8 mouse cellular contexts compared by ENCODE assay signal in the genomic region with DNA sequence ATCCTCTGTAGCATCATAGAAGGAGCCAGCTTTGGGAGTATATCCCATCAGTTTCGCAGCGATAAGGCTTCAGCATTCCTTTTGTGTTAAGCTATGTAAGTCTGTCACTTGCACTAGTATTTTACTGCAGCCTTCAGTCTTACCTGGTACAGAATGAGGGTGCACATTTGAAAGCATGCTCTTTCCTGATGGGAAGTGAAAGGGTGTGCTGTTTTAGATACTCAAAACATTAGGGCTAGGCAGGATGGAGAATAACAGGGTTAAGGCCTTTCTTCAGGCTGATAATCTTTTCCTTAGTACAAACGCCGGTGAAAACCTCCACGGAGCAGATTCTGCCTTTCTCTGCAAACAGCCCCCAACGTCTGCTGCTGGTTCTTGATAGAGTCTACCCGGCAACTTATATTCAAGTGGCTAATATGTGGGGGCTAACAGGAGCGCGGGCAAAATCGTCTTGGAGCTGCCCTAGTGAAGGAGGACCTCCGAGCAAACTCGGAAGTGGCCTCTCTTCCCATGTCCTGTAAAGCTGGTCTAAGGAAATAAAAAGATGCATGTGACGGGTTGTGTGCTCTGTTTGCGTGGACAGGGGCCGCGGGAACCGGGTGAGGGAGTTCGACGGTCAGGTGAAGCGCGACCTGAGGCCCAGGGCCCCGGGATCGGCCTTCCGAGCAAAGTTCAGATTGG. TPM values are rescaled to one million over a fixed set of nuclear protein-coding genes. Genes with fewer than 3 reads are reported as not detected.
DNase-seq lines count a peak whose midpoint lies in the region; ATAC-seq and TF ChIP-seq lines count a peak whose summit lies in the region.

No protein-coding gene starts in this region.

- no peaks in the 10 kb centered on the region for H3K9me3 ChIP-seq in lung, embryonic 14.5 days (ENCODE audit: low read depth, low read length)
- H3K9me3 ChIP-seq in hindbrain, embryonic 13.5 days = no peaks in the 10 kb centered on the region
- no peaks in the 10 kb centered on the region for H3K9me3 ChIP-seq in midbrain, embryonic 14.5 days (ENCODE audit: control insufficient read depth, low read length)

- no peak for TF ChIP-seq CTCF in lung, embryonic 14.5 days (IDR thresholded peaks at IDR 0.05; ENCODE audit: low read depth)

- peaks cover 13% of the 10 kb centered on the region for H3K36me3 ChIP-seq in lung, embryonic 14.5 days (ENCODE audit: insufficient read depth)
- peaks cover 15% of the 10 kb centered on the region for H3K36me3 ChIP-seq in hindbrain, embryonic 13.5 days
- H3K36me3 ChIP-seq in midbrain, embryonic 14.5 days (ENCODE audit: control insufficient read depth, insufficient read depth, low read length) = peaks cover 14% of the 10 kb centered on the region

- 8% methylated on average over 24 of the region's 24 CpGs for WGBS in lung, embryonic 14.5 days
- 11% methylated on average over 24 of the region's 24 CpGs for WGBS in hindbrain, embryonic 13.5 days
- WGBS in midbrain, embryonic 14.5 days = 9% methylated on average over 24 of the region's 24 CpGs

- no peaks in the 10 kb centered on the region for H3K27me3 ChIP-seq in lung, embryonic 14.5 days (ENCODE audit: insufficient read depth, low read length)
- H3K27me3 ChIP-seq in hindbrain, embryonic 13.5 days = peaks cover 5% of the 10 kb centered on the region; the same call in 1 of the 2 replicates
- H3K27me3 ChIP-seq in midbrain, embryonic 14.5 days (ENCODE audit: control insufficient read depth, insufficient read depth, low read length) = no peaks in the 10 kb centered on the region

- peak overlapping the region; percentile 72 for H3K9ac ChIP-seq in lung, embryonic 14.5 days
- H3K9ac ChIP-seq in hindbrain, embryonic 13.5 days = peak overlapping the region; percentile 83
- peak overlapping the region; percentile 55 for H3K9ac ChIP-seq in midbrain, embryonic 14.5 days (replicated peaks; ENCODE audit: low read length)

- peak overlapping the region; percentile 82 for H3K27ac ChIP-seq in lung, embryonic 14.5 days (ENCODE audit: low read depth)
- peak overlapping the region; percentile 86 for H3K27ac ChIP-seq in hindbrain, embryonic 13.5 days
- H3K27ac ChIP-seq in midbrain, embryonic 14.5 days (replicated peaks; ENCODE audit: low read depth, low read length) = peak overlapping the region; percentile 88

- peak; percentile 81 for ATAC-seq in lung, embryonic 14.5 days (ENCODE audit: insufficient read depth)
- ATAC-seq in hindbrain, embryonic 13.5 days (ENCODE audit: low FRiP score) = peak; percentile 86
- peak; percentile 84 for ATAC-seq in midbrain, embryonic 14.5 days (ENCODE audit: low FRiP score, low TSS enrichment)

- H3K4me2 ChIP-seq in lung, embryonic 14.5 days = peak overlapping the region; percentile 78
- H3K4me2 ChIP-seq in hindbrain, embryonic 13.5 days = peak overlapping the region; percentile 66
- peak overlapping the region; percentile 67 for H3K4me2 ChIP-seq in midbrain, embryonic 14.5 days (ENCODE audit: low read length)

- DNase-seq in lung, embryonic 14.5 days = peak; percentile 11
- no peak for DNase-seq in lung, postnatal 36 days
- DNase-seq in embryo, embryonic 9.5 days (ENCODE audit: extremely low spot score) = peak; percentile 11
- DNase-seq in midbrain, embryonic 14.5 days = no peak
- DNase-seq in left cerebral cortex, postnatal 10 days (ENCODE audit: extremely low spot score in 1 of 2, low spot score in 2 of 2) = no peak
- no peak for DNase-seq in natural killer cell, adult 2 months (ENCODE audit: low spot score in 2 of 2)
- DNase-seq in adrenal gland, adult 8-10 months = no peak

- no peaks in the 10 kb centered on the region for H3K4me1 ChIP-seq in lung, embryonic 14.5 days (ENCODE audit: insufficient read depth)
- H3K4me1 ChIP-seq in hindbrain, embryonic 13.5 days (replicated peaks) = peaks cover 26% of the 10 kb centered on the region
- H3K4me1 ChIP-seq in midbrain, embryonic 14.5 days (ENCODE audit: control insufficient read depth, insufficient read depth, low read length) = peaks cover 20% of the 10 kb centered on the region

- H3K4me3 ChIP-seq in lung, embryonic 14.5 days (ENCODE audit: low read depth, low read length) = peak overlapping the region; percentile 86
- H3K4me3 ChIP-seq in hindbrain, embryonic 13.5 days = peak overlapping the region; percentile 72
- peak overlapping the region; percentile 87 for H3K4me3 ChIP-seq in midbrain, embryonic 14.5 days (replicated peaks; ENCODE audit: low read depth, low read length)

- intact Hi-C loops in left cerebral cortex, postnatal 10 days (cut with DNase I) = no loop called here

RNA-seq across cellular contexts. Expression of a gene that starts 0.5 kb away (rescaled TPM):
- polyA plus RNA-seq in lung, embryonic 14.5 days (2014; fragmentation: Nextera tagmentation; extraction: Ambion mirVana) = 258 and 261 TPM in 2 replicates
- 273 and 274 TPM in 2 replicates for polyA plus RNA-seq in hindbrain, embryonic 13.5 days (2015; fragmentation: Nextera tagmentation; extraction: Ambion mirVana)
- 345 and 373 TPM in 2 replicates for polyA plus RNA-seq in midbrain, embryonic 14.5 days (2014; fragmentation: Nextera tagmentation; extraction: Ambion mirVana)
- total RNA-seq in left cerebral cortex, postnatal 10 days (2021) = 10 to 100 TPM; 95.6 to 98.8 TPM
- total RNA-seq in adrenal gland, adult 8-10 months (2022) = 100 to 1,000 TPM in 3 of 4 experiments, 10 to 100 TPM in 1; 98.9 to 114 (median 103) TPM

RNA-seq across cellular contexts. Expression of a gene that starts 24.6 kb away (rescaled TPM):
- 9.4 and 10.0 TPM in 2 replicates for polyA plus RNA-seq in lung, embryonic 14.5 days (2014; fragmentation: Nextera tagmentation; extraction: Ambion mirVana)
- 38.3 and 38.8 TPM in 2 replicates for polyA plus RNA-seq in hindbrain, embryonic 13.5 days (2015; fragmentation: Nextera tagmentation; extraction: Ambion mirVana)
- 30.7 and 39.0 TPM in 2 replicates for polyA plus RNA-seq in midbrain, embryonic 14.5 days (2014; fragmentation: Nextera tagmentation; extraction: Ambion mirVana)
- 100 to 1,000 TPM; 112 to 132 TPM for total RNA-seq in left cerebral cortex, postnatal 10 days (2021)
- 10 to 100 TPM in 1 of 4 experiments, 1 to 10 TPM in 3; 2.8 to 16.0 (median 7.2) TPM for total RNA-seq in adrenal gland, adult 8-10 months (2022)

RNA-seq across cellular contexts. Expression of a gene that starts 26.3 kb away (rescaled TPM):
- polyA plus RNA-seq in lung, embryonic 14.5 days (2014; fragmentation: Nextera tagmentation; extraction: Ambion mirVana) = 16.4 and 17.5 TPM in 2 replicates
- 15.5 and 16.8 TPM in 2 replicates for polyA plus RNA-seq in hindbrain, embryonic 13.5 days (2015; fragmentation: Nextera tagmentation; extraction: Ambion mirVana)
- 10.8 and 11.0 TPM in 2 replicates for polyA plus RNA-seq in midbrain, embryonic 14.5 days (2014; fragmentation: Nextera tagmentation; extraction: Ambion mirVana)
- 10 to 100 TPM in 1 of 2 experiments, 1 to 10 TPM in 1; 9.8 to 11.6 TPM for total RNA-seq in left cerebral cortex, postnatal 10 days (2021)
- total RNA-seq in adrenal gland, adult 8-10 months (2022) = 10 to 100 TPM; 10.1 to 13.0 (median 11.5) TPM

RNA-seq across cellular contexts. Expression of a gene that starts 47.8 kb away (rescaled TPM):
- polyA plus RNA-seq in lung, embryonic 14.5 days (2014; fragmentation: Nextera tagmentation; extraction: Ambion mirVana) = 1.4 and 1.6 TPM in 2 replicates
- polyA plus RNA-seq in hindbrain, embryonic 13.5 days (2015; fragmentation: Nextera tagmentation; extraction: Ambion mirVana) = 3.4 and 5.2 TPM in 2 replicates
- 7.2 and 7.6 TPM in 2 replicates for polyA plus RNA-seq in midbrain, embryonic 14.5 days (2014; fragmentation: Nextera tagmentation; extraction: Ambion mirVana)
- total RNA-seq in left cerebral cortex, postnatal 10 days (2021) = 10 to 100 TPM; 11.1 to 14.9 TPM
- 1 to 10 TPM; 4.6 to 8.1 (median 6.3) TPM for total RNA-seq in adrenal gland, adult 8-10 months (2022)

RNA-seq across cellular contexts. Expression of a gene that starts 48.0 kb away (rescaled TPM):
- polyA plus RNA-seq in lung, embryonic 14.5 days (2014; fragmentation: Nextera tagmentation; extraction: Ambion mirVana) = 2.1 and 2.5 TPM in 2 replicates
- 12.0 and 12.1 TPM in 2 replicates for polyA plus RNA-seq in hindbrain, embryonic 13.5 days (2015; fragmentation: Nextera tagmentation; extraction: Ambion mirVana)
- 13.4 and 16.6 TPM in 2 replicates for polyA plus RNA-seq in midbrain, embryonic 14.5 days (2014; fragmentation: Nextera tagmentation; extraction: Ambion mirVana)
- total RNA-seq in left cerebral cortex, postnatal 10 days (2021) = 10 to 100 TPM; 13.5 to 13.9 TPM
- total RNA-seq in adrenal gland, adult 8-10 months (2022) = 1 to 10 TPM in 3 of 4 experiments, under 1 TPM in 1; 0.75 to 3.7 (median 2.6) TPM

Comparison
In these comparisons a context has a peak if more than half of its experiments do, and no peak if none do; other contexts are left out.
1. DNase-seq: peak in lung, embryonic 14.5 days (single experiment) and embryo, embryonic 9.5 days (single experiment); none in lung, postnatal 36 days (single experiment), midbrain, embryonic 14.5 days (single experiment), left cerebral cortex, postnatal 10 days (0 of 2), natural killer cell, adult 2 months (0 of 2) and adrenal gland, adult 8-10 months (single experiment).
2. Peak in every context shown above with its lines, with median percentiles within 50 percentile points of each other: ATAC-seq, H3K27ac ChIP-seq, H3K4me2 ChIP-seq, H3K4me3 ChIP-seq and H3K9ac ChIP-seq.